28 mouse cellular contexts compared by ENCODE assay signal in the genomic region with DNA sequence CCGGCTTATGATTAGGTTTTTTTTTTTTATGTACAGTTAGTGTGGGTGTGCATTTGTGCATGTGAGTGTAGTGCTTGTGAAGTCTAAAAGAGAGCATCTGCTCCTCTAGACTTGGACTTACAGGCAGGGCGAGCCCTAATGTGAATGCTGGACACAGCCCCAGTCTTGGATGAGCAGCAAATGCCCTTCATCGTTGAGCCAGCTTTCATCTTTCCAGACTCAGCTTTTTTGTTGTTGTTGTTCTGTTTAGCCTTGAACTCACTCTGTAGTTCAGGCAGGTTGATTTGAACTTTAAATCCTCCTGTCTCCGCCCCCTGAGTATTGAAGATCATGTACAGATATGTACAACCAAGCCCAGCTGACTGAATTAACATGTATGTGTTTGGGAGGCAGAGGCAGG. TPM values are rescaled to one million over a fixed set of nuclear protein-coding genes. Genes with fewer than 3 reads are reported as not detected.
DNase-seq lines count a peak whose midpoint lies in the region; ATAC-seq and TF ChIP-seq lines count a peak whose summit lies in the region.
"Had no signal": no experiment of that assay in that cellular context is flagged by ENCODE, and none has a peak within 500 bp of the region (broad histone marks: within the 10 kb centered on the region; RNA-seq: fewer than 3 reads in every experiment).

No protein-coding gene starts in this region.

- H3K4me1 ChIP-seq in liver, adult 2 months (ENCODE audit: control insufficient read depth, insufficient read depth, low read length): peaks cover 14% of the 10 kb centered on the region
- H3K4me1 ChIP-seq in liver, embryonic 11.5 days (replicated peaks; ENCODE audit: control insufficient read depth, insufficient read depth, low read length): peaks cover 24% of the 10 kb centered on the region
- peaks cover 39% of the 10 kb centered on the region for H3K4me1 ChIP-seq in neural tube, embryonic 15.5 days

- H3K4me2 ChIP-seq in liver, embryonic 11.5 days: no peak overlapping the region
- H3K4me2 ChIP-seq in neural tube, embryonic 15.5 days: no peak overlapping the region
- H3K4me2 ChIP-seq: embryonic facial prominence, embryonic 12.5 days; hindbrain, embryonic 12.5 days; intestine, embryonic 15.5 days; limb, embryonic 15.5 days; midbrain, embryonic 13.5 days had no signal

- WGBS in liver, adult 2 months: 56% methylated on average over 4 of the region's 4 CpGs
- 94% methylated on average over 4 of the region's 4 CpGs for WGBS in liver, embryonic 11.5 days
- WGBS in neural tube, embryonic 15.5 days: 85% methylated on average over 4 of the region's 4 CpGs

- DNase-seq in liver, adult 2 months (ENCODE audit: extremely low read depth, low read depth, low spot score): peak; percentile 68
- DNase-seq in liver, embryonic 11.5 days (ENCODE audit: low spot score): no peak
- peak; percentile 66 for DNase-seq in brain, adult 2 months (ENCODE audit: low read depth, low spot score)
- peak; percentile 23 to 47 for DNase-seq in cerebellum, postnatal 10 days
- DNase-seq in urinary bladder, postnatal 4 days (ENCODE audit: low spot score in 2 of 2): no peak
- DNase-seq: adrenal gland, adult 8-10 months; embryo, embryonic 11 days; gastrocnemius, postnatal 25 days; heart, adult 11 months; heart, postnatal 36 days; kidney, adult 9 months; kidney, postnatal 10 days; layer of hippocampus, postnatal 36 days; lung, postnatal 36 days; retina, postnatal 1 day; thymus, adult 18-20 months; thymus, postnatal 36 days had no signal

- no peaks in the 10 kb centered on the region for H3K9me3 ChIP-seq in liver, embryonic 11.5 days (ENCODE audit: control insufficient read depth, low read length)
- no peaks in the 10 kb centered on the region for H3K9me3 ChIP-seq in neural tube, embryonic 15.5 days (replicated peaks)
- H3K9me3 ChIP-seq: embryonic facial prominence, embryonic 12.5 days; heart, embryonic 10.5 days; hindbrain, embryonic 12.5 days; intestine, embryonic 15.5 days; limb, embryonic 10.5 days; limb, embryonic 15.5 days; midbrain, embryonic 13.5 days had no signal

- no peak overlapping the region for H3K4me3 ChIP-seq in liver, adult 2 months (ENCODE audit: insufficient read depth, low read depth, low read length)
- no peak overlapping the region for H3K4me3 ChIP-seq in liver, embryonic 11.5 days (ENCODE audit: low read depth, low read length)
- H3K4me3 ChIP-seq in neural tube, embryonic 15.5 days (replicated peaks): no peak overlapping the region
- H3K4me3 ChIP-seq: embryonic facial prominence, embryonic 12.5 days; heart, embryonic 10.5 days; hindbrain, embryonic 12.5 days; intestine, embryonic 15.5 days; limb, embryonic 10.5 days; limb, embryonic 15.5 days; midbrain, embryonic 13.5 days had no signal

- no peak overlapping the region for H3K9ac ChIP-seq in liver, adult 2 months (ENCODE audit: low read depth, low read length)
- H3K9ac ChIP-seq in liver, embryonic 11.5 days (ENCODE audit: low read depth, low read length): no peak overlapping the region
- H3K9ac ChIP-seq in neural tube, embryonic 15.5 days (replicated peaks): no peak overlapping the region
- H3K9ac ChIP-seq: embryonic facial prominence, embryonic 12.5 days; hindbrain, embryonic 12.5 days; intestine, embryonic 15.5 days; limb, embryonic 15.5 days; midbrain, embryonic 13.5 days had no signal

- TF ChIP-seq CTCF in liver, adult 2 months (IDR thresholded peaks at IDR 0.05; ENCODE audit: low read depth, low read length): no peak

- no peak for ATAC-seq in liver, embryonic 11.5 days (replicated peaks; ENCODE audit: low FRiP score)
- ATAC-seq in neural tube, embryonic 15.5 days (ENCODE audit: low FRiP score): no peak
- ATAC-seq: forebrain, embryonic 14.5 days; hindbrain, postnatal 0 days; intestine, embryonic 15.5 days; midbrain, embryonic 13.5 days had no signal

- H3K27ac ChIP-seq in liver, adult 2 months (replicated peaks; ENCODE audit: insufficient read depth, low read depth, low read length): no peak overlapping the region
- no peak overlapping the region for H3K27ac ChIP-seq in liver, embryonic 11.5 days (ENCODE audit: low read depth, low read length)
- no peak overlapping the region for H3K27ac ChIP-seq in neural tube, embryonic 15.5 days (replicated peaks)
- H3K27ac ChIP-seq: embryonic facial prominence, embryonic 12.5 days; heart, embryonic 10.5 days; hindbrain, embryonic 12.5 days; hindbrain, postnatal 0 days; intestine, embryonic 15.5 days; limb, embryonic 10.5 days; limb, embryonic 15.5 days; midbrain, embryonic 13.5 days had no signal

- no peak for TF ChIP-seq POLR2A in liver, adult 2 months (IDR thresholded peaks at IDR 0.05; ENCODE audit: extremely low read depth, insufficient read depth, low read length)

- H3K36me3 ChIP-seq in liver, adult 2 months (ENCODE audit: control insufficient read depth, insufficient read depth, low read length): no peaks in the 10 kb centered on the region
- H3K36me3 ChIP-seq in liver, embryonic 11.5 days (ENCODE audit: control insufficient read depth, insufficient read depth, low read length): no peaks in the 10 kb centered on the region
- H3K36me3 ChIP-seq in neural tube, embryonic 15.5 days: no peaks in the 10 kb centered on the region
- H3K36me3 ChIP-seq: embryonic facial prominence, embryonic 12.5 days; heart, embryonic 10.5 days; hindbrain, embryonic 12.5 days; intestine, embryonic 15.5 days; limb, embryonic 15.5 days; midbrain, embryonic 13.5 days had no signal

- H3K27me3 ChIP-seq in liver, adult 2 months (ENCODE audit: control insufficient read depth, insufficient read depth, low read length): no peaks in the 10 kb centered on the region
- H3K27me3 ChIP-seq in liver, embryonic 11.5 days (replicated peaks; ENCODE audit: control insufficient read depth, insufficient read depth, low read length): no peaks in the 10 kb centered on the region
- H3K27me3 ChIP-seq in neural tube, embryonic 15.5 days (replicated peaks): no peaks in the 10 kb centered on the region
- H3K27me3 ChIP-seq: CH12.LX; embryonic facial prominence, embryonic 12.5 days; hindbrain, embryonic 12.5 days; intestine, embryonic 15.5 days; limb, embryonic 15.5 days; midbrain, embryonic 13.5 days had no signal

- H3K79me2 ChIP-seq in liver, adult 2 months (ENCODE audit: control insufficient read depth, insufficient read depth, low read length): peaks cover 27% of the 10 kb centered on the region

RNA-seq across cellular contexts. Expression of a gene that starts 4.5 kb away (rescaled TPM):
- total RNA-seq in liver, adult 2 months (2014; rRNA removed): 3.1 and 3.8 TPM in 2 replicates
- polyA plus RNA-seq in liver, adult 2 months (2012; rRNA removed): 4.8 and 5.2 TPM in 2 replicates
- polyA plus RNA-seq in liver, embryonic 11.5 days (2014; fragmentation: Nextera tagmentation; extraction: Ambion mirVana): 4.8 and 5.0 TPM in 2 replicates
- polyA plus RNA-seq in neural tube, embryonic 15.5 days (2015; fragmentation: Nextera tagmentation; extraction: Ambion mirVana): 7.2 and 8.4 TPM in 2 replicates

Comparison
In these comparisons a context has a peak if more than half of its experiments do, and no peak if none do; other contexts are left out.
1. DNase-seq: peak in liver, adult 2 months (single experiment), brain, adult 2 months (single experiment) and cerebellum, postnatal 10 days (2 of 2); none in liver, embryonic 11.5 days (single experiment) and urinary bladder, postnatal 4 days (0 of 2).